Mouse (Mus musculus): ENCODE results near the gene St3gal4. TPM values are rescaled to one million over a fixed set of nuclear protein-coding genes. Genes with fewer than 3 reads are reported as not detected.
A peak's percentile ranks its signal among the peaks of the same experiment; 100 is the strongest.

St3gal4 gene
- polyA plus RNA-seq, 1 experiment from 2014 or later, result 250 TPM

DNA sequence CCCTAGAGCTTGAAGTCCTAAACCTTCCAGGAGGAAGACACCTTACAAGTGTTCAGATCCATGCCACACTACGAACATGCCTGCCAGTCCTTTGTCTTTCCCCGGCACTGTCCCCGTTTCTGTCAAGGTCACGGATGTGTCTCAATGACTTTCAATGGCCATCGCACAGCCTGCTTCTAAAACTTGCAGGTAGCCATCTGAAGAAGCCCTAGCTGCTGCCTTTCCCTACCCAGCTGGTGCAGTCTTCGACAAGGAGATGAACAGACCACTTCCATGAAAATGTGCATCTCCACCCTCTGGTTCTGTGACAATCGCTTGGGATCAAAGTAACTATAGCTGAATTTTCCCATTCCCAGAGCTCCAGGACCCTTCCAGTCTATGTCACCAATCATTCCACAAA, 7.6 kb downstream of the St3gal4 start:
- Histone ChIP-seq H3K9ac (ENCODE audit: low read depth, low read length) (peak overlapping the region; percentile 31), H3K9me3 (ENCODE audit: control insufficient read depth, low read length) (no peaks in the 10 kb centered on the region), H3K27ac (ENCODE audit: low read length) (peak overlapping the region; percentile 70), H3K4me1 (ENCODE audit: control insufficient read depth, insufficient read depth, low read length) (peaks cover 58% of the 10 kb centered on the region), H3K36me3 (ENCODE audit: control insufficient read depth, insufficient read depth, low read length) (no peaks in the 10 kb centered on the region), H3K4me2 (ENCODE audit: low read depth, low read length) (peak overlapping the region; percentile 21; the same call in 1 of the 2 replicates), H3K27me3 (replicated peaks; ENCODE audit: control insufficient read depth, insufficient read depth, low read length) (no peaks in the 10 kb centered on the region), H3K4me3 (ENCODE audit: low read length) (no peak overlapping the region)
- WGBS, result 74% methylated on average over 7 of the region's 7 CpGs
- ATAC-seq, result no peak

DNA sequence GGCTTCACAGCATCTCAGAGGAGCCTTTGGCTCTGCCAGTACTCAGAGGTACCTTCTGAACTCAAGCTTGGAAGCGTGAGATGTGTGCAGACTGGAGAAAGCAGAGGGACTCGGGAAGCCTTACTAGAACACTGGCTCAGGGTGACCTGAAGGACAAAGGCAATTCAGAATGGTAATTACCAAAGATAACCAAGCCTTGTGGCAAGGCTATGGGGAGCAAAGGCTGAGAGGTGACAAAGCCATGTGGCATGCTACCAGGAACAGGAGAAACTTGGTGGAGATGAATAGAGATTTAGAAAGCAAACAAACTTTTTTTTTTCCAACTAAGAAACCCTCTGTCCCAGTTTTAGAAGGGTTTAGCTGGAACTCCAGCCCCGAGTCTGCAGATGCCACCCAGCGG, 8.5 kb downstream of the St3gal4 start:
- peak; percentile 31 for ATAC-seq
- Histone ChIP-seq H3K9ac (ENCODE audit: low read depth, low read length) (peak overlapping the region; percentile 33; the same call in 1 of the 2 replicates), H3K27me3 (replicated peaks; ENCODE audit: control insufficient read depth, insufficient read depth, low read length) (no peaks in the 10 kb centered on the region), H3K4me3 (ENCODE audit: low read length) (no peak overlapping the region), H3K4me1 (ENCODE audit: control insufficient read depth, insufficient read depth, low read length) (peaks cover 59% of the 10 kb centered on the region), H3K27ac (ENCODE audit: low read length) (peak overlapping the region; percentile 70), H3K36me3 (ENCODE audit: control insufficient read depth, insufficient read depth, low read length) (no peaks in the 10 kb centered on the region), H3K4me2 (ENCODE audit: low read depth, low read length) (no peak overlapping the region), H3K9me3 (ENCODE audit: control insufficient read depth, low read length) (no peaks in the 10 kb centered on the region)
- 56% methylated on average over 4 of the region's 4 CpGs for WGBS

DNA sequence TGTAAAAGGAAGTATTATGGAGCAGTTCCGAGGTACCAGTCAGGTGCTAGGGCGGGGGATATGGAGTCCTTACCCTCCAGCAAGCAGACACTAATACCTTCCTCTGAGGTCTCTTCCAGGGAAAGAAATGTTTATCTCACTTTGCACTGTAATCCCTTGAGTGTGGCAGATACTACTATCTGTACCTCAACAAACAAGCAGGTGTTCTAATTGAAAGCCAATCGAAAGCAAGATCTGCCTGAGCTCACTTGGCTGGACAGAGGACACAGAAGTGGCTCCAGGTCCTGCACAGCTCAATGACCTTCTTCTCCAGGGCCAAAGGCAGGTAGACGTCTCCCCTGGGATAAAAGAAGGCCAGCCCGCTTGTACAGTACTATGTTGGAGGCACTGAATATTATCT, 9.0 kb downstream of the St3gal4 start:
- Histone ChIP-seq H3K27me3 (replicated peaks; ENCODE audit: control insufficient read depth, insufficient read depth, low read length) (no peaks in the 10 kb centered on the region), H3K4me3 (ENCODE audit: low read length) (no peak overlapping the region), H3K4me2 (ENCODE audit: low read depth, low read length) (no peak overlapping the region), H3K27ac (ENCODE audit: low read length) (peak overlapping the region; percentile 70), H3K9me3 (ENCODE audit: control insufficient read depth, low read length) (no peaks in the 10 kb centered on the region), H3K36me3 (ENCODE audit: control insufficient read depth, insufficient read depth, low read length) (no peaks in the 10 kb centered on the region), H3K4me1 (ENCODE audit: control insufficient read depth, insufficient read depth, low read length) (peaks cover 56% of the 10 kb centered on the region), H3K9ac (ENCODE audit: low read depth, low read length) (peak overlapping the region; percentile 33)
- ATAC-seq, result no peak
- WGBS, result 70% methylated on average over 5 of the region's 5 CpGs

DNA sequence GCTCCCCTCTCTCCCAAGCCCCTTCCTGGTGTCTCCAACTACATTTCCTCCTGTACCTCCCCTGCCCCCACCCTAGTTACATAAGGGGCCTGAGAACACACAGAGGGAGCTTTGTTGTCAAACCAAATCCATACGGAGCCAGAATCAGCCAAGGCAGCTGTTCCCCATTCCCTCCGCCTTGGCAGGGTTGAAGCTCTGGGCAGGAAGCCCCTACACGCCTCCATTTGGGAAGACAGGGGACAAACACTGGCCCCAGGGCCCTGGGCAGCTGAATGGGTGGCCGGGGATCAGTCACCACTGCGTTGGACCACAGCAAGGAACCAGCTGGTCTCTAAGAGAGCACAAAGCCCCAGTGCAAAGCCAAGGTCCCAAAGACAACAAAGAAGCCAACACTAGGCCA, 10.2 kb downstream of the St3gal4 start:
- H3K9ac ChIP-seq (ENCODE audit: low read depth, low read length), result no peak overlapping the region
- no peak overlapping the region for H3K4me2 ChIP-seq (ENCODE audit: low read depth, low read length)
- H3K27me3 ChIP-seq (replicated peaks; ENCODE audit: control insufficient read depth, insufficient read depth, low read length), result no peaks in the 10 kb centered on the region
- no peak overlapping the region for H3K4me3 ChIP-seq (ENCODE audit: low read length)
- H3K9me3 ChIP-seq (ENCODE audit: control insufficient read depth, low read length), result no peaks in the 10 kb centered on the region
- 47% methylated on average over 5 of the region's 5 CpGs for WGBS
- H3K36me3 ChIP-seq (ENCODE audit: control insufficient read depth, insufficient read depth, low read length), result no peaks in the 10 kb centered on the region
- H3K27ac ChIP-seq (ENCODE audit: low read length), result peak overlapping the region; percentile 23
- peaks cover 56% of the 10 kb centered on the region for H3K4me1 ChIP-seq (ENCODE audit: control insufficient read depth, insufficient read depth, low read length)
- ATAC-seq, result no peak

DNA sequence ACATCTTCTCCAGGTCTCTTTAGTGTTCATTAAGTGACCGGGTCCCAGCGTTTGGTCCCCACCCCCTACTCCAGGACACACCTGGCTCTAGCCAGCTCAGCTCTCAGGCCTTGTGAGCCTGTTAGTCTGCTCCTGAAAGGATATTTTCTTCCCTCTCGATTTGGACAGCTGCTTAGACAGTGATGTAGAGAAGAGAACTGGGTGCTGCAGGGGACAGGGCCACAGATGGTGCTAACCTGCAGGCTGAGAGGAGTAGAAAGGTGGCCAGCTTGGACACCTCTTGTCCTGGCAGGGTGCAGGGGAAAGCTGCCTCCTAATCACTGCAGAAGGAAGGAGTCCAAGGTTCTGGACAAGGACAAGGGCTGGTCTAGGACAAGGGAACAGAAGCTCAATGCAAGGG, 11.0 kb downstream of the St3gal4 start:
- Histone ChIP-seq H3K9me3 (ENCODE audit: control insufficient read depth, low read length) (no peaks in the 10 kb centered on the region), H3K4me1 (ENCODE audit: control insufficient read depth, insufficient read depth, low read length) (peaks cover 54% of the 10 kb centered on the region), H3K4me3 (ENCODE audit: low read length) (no peak overlapping the region), H3K9ac (ENCODE audit: low read depth, low read length) (no peak overlapping the region; the same call in 1 of the 2 replicates), H3K27ac (ENCODE audit: low read length) (peak overlapping the region; percentile 23), H3K27me3 (replicated peaks; ENCODE audit: control insufficient read depth, insufficient read depth, low read length) (no peaks in the 10 kb centered on the region), H3K36me3 (ENCODE audit: control insufficient read depth, insufficient read depth, low read length) (no peaks in the 10 kb centered on the region), H3K4me2 (ENCODE audit: low read depth, low read length) (no peak overlapping the region)
- ATAC-seq, result no peak
- WGBS, result 68% methylated on average over 3 of the region's 3 CpGs

DNA sequence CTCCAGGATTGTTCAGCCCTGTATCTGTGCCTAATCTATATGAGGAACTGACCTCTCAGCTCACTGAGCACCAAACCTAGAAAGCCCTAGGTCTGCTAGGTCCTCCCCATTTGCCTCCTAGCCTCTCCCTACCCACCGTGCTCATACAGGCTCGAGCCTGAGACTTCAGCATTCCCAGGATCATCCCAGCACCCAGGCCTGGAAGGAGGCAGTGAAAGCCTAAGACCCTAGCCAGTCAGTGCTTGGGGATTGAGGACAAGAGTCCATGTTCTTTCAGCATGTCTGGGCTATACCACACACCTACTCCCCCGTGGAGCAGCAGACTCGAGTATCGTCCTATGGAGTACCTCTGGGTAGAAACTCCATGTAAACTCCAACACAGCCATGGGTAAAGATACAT, 11.7 kb downstream of the St3gal4 start:
- H3K36me3 ChIP-seq (ENCODE audit: control insufficient read depth, insufficient read depth, low read length), result no peaks in the 10 kb centered on the region
- H3K27ac ChIP-seq (ENCODE audit: low read length), result peak overlapping the region; percentile 23
- WGBS, result 87% methylated on average over 5 of the region's 5 CpGs
- H3K27me3 ChIP-seq (replicated peaks; ENCODE audit: control insufficient read depth, insufficient read depth, low read length), result no peaks in the 10 kb centered on the region
- no peak overlapping the region for H3K4me3 ChIP-seq (ENCODE audit: low read length)
- H3K4me2 ChIP-seq (ENCODE audit: low read depth, low read length), result no peak overlapping the region
- ATAC-seq, result no peak
- peak overlapping the region; percentile 7; the same call in 1 of the 2 replicates for H3K9ac ChIP-seq (ENCODE audit: low read depth, low read length)
- H3K4me1 ChIP-seq (ENCODE audit: control insufficient read depth, insufficient read depth, low read length), result peaks cover 52% of the 10 kb centered on the region
- no peaks in the 10 kb centered on the region for H3K9me3 ChIP-seq (ENCODE audit: control insufficient read depth, low read length)

DNA sequence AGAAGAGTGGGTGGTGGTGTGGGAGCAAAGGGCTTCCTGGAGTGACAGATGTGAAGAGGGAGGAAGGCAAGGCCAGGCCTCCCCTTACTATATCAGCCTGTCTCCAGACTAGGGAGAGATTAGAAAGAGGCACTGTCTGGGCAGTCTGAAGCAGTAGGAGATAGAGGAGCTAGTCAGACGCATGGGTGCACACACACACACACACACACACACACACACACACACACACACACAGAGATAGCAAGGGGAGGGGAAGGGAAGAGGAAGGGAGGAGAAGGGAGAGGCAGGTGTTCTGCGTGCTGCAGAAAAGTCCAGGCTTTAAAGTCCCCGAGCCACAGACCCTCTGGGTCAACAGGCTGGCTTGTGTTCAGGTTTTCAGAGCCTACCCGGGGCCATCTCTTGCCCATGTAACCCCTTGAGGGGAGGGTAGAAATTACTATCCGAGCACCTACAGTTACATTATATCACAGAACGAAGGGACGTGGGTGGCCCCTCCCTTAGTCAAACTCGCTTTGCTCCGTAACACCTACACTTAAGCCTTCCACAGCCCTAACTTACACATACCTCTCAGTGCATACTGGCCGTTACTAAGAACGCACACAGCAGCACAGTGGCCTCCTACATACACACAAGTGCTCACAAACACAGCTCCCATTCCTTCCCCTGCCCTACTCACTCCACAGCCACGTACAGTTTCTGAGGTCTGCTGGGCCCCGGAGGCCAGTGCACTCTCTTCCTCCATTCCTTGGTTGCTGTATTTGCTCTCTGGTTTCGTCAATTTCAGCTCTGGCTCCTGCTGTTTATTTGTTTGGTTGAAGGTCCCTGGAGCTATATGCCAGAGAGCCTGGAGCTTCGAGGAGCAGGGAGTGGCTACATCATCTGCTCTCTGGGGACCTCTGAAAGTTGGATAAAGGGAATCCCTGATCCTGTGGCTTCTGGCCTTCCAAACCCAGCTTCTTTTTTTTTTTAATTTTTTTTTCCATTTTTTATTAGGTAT, 12.9 kb downstream of the St3gal4 start:
- Histone ChIP-seq H3K4me1 (ENCODE audit: control insufficient read depth, insufficient read depth, low read length) (peaks cover 40% of the 10 kb centered on the region), H3K9ac (ENCODE audit: low read depth, low read length) (peak overlapping the region; percentile 58), H3K4me3 (ENCODE audit: low read length) (0 out of 2 replicates have a peak overlapping the region, but pooled peaks have one; percentile 13), H3K27me3 (replicated peaks; ENCODE audit: control insufficient read depth, insufficient read depth, low read length) (no peaks in the 10 kb centered on the region), H3K9me3 (ENCODE audit: control insufficient read depth, low read length) (no peaks in the 10 kb centered on the region), H3K27ac (ENCODE audit: low read length) (peak overlapping the region; percentile 93), H3K36me3 (ENCODE audit: control insufficient read depth, insufficient read depth, low read length) (no peaks in the 10 kb centered on the region), H3K4me2 (ENCODE audit: low read depth, low read length) (peak overlapping the region; percentile 42)
- ATAC-seq, result peak; percentile 94
- WGBS, result 44% methylated on average over 15 of the region's 15 CpGs

DNA sequence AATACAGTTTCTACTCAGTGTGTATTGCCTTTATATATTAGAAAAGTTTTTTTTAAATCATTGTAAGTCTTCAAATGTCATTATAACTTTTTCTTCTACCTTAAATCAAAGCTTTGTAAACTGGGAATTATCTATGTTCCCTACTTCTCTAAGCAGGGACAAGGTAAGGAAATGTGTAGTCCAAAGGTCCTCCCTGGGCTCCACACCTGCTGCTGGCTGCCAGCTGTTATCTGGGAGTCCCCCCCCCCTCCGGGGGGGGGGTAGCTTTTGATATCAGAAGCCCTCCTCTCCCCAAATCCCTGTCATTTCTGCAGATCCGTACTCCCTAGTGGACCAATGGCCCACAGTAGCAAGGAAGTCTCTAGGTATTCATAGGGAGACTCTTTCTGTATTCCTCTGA, 13.6 kb downstream of the St3gal4 start:
- peak; percentile 79 for ATAC-seq
- H3K4me3 ChIP-seq (ENCODE audit: low read length), result no peak overlapping the region
- H3K36me3 ChIP-seq (ENCODE audit: control insufficient read depth, insufficient read depth, low read length), result no peaks in the 10 kb centered on the region
- WGBS, result 53% methylated on average over 2 of the region's 2 CpGs
- peak overlapping the region; percentile 23; the same call in 1 of the 2 replicates for H3K4me2 ChIP-seq (ENCODE audit: low read depth, low read length)
- H3K27me3 ChIP-seq (replicated peaks; ENCODE audit: control insufficient read depth, insufficient read depth, low read length), result no peaks in the 10 kb centered on the region
- H3K4me1 ChIP-seq (ENCODE audit: control insufficient read depth, insufficient read depth, low read length), result peaks cover 39% of the 10 kb centered on the region
- H3K9me3 ChIP-seq (ENCODE audit: control insufficient read depth, low read length), result no peaks in the 10 kb centered on the region
- no peak overlapping the region for H3K9ac ChIP-seq (ENCODE audit: low read depth, low read length)
- peak overlapping the region; percentile 93 for H3K27ac ChIP-seq (ENCODE audit: low read length)

DNA sequence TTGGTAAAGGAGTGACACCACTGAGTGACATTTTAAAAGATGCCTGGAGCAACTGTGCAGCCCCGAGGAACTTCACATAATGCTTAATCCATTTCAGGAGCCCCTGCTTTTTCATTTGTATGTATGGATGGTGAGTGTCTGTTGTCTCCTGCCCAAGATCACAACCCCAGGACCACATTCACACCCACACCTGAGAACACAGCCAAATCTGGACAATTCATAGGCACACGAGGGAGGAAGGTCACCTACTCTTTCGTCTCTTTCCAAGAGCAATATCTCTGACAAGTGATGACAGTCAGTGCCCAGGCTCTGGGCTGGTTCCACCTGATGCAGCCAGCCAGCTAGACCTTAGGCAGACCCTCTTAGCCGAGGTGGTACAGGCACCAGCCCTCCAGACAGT, 14.4 kb downstream of the St3gal4 start:
- ATAC-seq, result no peak
- Histone ChIP-seq H3K36me3 (ENCODE audit: control insufficient read depth, insufficient read depth, low read length) (no peaks in the 10 kb centered on the region), H3K4me3 (ENCODE audit: low read length) (no peak overlapping the region), H3K9ac (ENCODE audit: low read depth, low read length) (peak overlapping the region; percentile 7; the same call in 1 of the 2 replicates), H3K27ac (ENCODE audit: low read length) (peak overlapping the region; percentile 80), H3K9me3 (ENCODE audit: control insufficient read depth, low read length) (no peaks in the 10 kb centered on the region), H3K4me2 (ENCODE audit: low read depth, low read length) (0 out of 2 replicates have a peak overlapping the region, but pooled peaks have one; percentile 23), H3K27me3 (replicated peaks; ENCODE audit: control insufficient read depth, insufficient read depth, low read length) (no peaks in the 10 kb centered on the region), H3K4me1 (ENCODE audit: control insufficient read depth, insufficient read depth, low read length) (peaks cover 35% of the 10 kb centered on the region)
- 69% methylated on average over 4 of the region's 4 CpGs for WGBS
